Mouse (Mus musculus) embryo, embryonic 11.5 days (tissue): ENCODE results near the gene Zfp984.
"Not testable (repeated sequence)": the region's sequence is repeated elsewhere in the genome, so short reads cannot be mapped to it uniquely, and the experiment has no call there.

ENCODE experiments used
- DNase-seq: peaks from one replicate; pipeline ENCODE4 v3.0.0-alpha.2; 2012; ENCODE audit warnings: low read depth, low spot score

Gene Zfp984

DNA sequence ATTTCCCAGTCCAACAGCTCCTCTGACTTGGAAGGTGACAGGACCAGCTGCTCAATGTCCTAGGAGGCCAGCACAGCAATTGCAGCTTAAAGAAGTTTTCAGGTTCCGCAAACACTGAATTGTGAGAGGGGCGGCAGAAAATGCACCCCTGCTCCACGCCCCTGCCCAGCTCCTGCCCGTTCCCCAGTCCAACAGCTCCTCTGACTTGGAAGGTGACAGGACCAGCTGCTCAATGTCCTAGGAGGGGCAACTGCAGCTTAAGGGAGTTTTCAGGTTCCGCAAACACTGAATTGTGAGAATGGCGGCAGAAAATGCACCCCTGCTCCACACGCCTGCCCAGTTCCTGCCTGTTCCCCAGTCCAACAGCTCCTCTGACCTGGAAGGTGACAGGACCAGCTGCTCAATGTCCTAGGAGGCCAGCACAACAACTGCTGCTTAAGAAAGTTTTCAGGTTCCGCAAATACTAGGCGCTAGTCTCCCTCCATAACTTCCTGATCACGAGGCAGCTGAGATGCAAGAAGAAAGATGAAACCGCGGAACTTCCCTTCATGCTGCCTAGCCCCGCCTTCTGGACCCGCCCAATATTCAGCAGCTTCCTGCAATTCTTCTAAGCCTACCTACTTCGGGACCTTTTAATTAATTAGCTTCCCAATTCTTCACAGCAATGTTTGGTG, at the start of gene Zfp984:
TSS of gene Zfp984 (minus strand) at position 497 of the 674 bp plus-strand sequence.
- not testable (repeated sequence) for DNase-seq

- no peak for DNase-seq
These were observed 41.2 kb upstream of the Zfp984 start for GRCm38 (mm10) chr4:147850776-147851175.

DNA sequence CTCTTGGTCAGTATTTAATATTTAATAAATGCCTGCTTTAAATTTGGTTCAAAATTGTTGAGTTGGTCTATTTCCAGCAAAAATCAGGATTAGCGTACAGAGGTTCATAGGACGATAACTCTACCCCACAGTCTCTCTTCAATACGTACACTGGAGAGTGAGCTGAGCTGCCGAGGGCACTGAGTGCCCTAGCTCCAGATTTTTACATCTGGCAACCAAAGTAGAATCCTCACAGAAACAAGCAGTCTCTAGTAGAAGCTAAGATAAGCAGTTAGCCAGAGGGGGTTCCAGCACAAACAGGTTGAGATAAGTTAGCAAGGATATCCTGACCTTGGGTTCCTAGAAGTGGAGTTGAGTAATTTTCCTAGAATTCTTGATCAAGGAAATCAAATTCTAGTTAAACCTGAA, 39.0 kb upstream of the Zfp984 start:
- DNase-seq: no peak

- DNase-seq: peak; percentile 67
These were observed 38.3 kb upstream of the Zfp984 start, which contains the start of gene Zfp933 for GRCm38 (mm10) chr4:147847614-147848583. Zfp933 (minus strand) TSS chr4:147848366.

DNA sequence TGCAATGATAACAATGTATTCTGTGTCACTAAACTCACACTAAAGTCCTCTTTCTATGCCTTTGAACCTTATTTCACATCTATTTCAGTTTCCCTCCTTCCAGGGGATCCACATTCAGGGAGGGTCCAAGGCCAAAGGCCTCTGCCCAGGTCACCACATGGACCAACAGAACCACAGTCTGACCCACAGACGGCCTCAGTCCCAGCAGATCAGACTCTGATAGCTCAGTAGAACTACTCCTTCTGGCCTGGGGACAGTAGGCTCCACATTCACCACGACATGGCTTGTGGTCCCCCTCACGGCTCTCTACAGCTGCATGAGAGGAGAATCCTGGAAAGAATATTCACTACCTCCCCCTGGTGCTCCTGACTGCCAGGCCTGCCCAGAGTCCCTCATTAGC, 33.3 kb upstream of the Zfp984 start:
- no peak for DNase-seq

GRCm38 (mm10) chr4:147839282-147839681, 29.7 kb upstream of the Zfp984 start:
- not testable (repeated sequence) for DNase-seq

DNA sequence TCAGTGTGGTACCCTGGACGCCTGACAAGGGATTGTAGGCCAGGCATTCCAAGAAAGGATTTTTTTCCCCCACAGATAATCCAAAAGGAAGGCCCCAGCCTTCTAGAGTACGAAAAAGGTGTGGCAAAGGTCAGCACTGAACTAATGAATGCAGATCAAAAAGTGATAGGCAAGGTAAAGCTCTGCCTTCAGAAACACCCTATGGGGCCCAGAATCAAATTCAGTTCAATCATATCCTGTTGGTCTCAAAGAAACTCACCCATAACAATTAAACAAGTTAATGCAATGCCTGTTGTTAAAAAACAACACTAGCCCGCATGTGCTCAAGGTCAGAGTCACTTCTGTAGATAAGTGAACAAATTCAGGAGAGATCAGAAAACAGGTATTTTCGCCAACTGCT, 14.8 kb upstream of the Zfp984 start:
- DNase-seq: no peak

DNA sequence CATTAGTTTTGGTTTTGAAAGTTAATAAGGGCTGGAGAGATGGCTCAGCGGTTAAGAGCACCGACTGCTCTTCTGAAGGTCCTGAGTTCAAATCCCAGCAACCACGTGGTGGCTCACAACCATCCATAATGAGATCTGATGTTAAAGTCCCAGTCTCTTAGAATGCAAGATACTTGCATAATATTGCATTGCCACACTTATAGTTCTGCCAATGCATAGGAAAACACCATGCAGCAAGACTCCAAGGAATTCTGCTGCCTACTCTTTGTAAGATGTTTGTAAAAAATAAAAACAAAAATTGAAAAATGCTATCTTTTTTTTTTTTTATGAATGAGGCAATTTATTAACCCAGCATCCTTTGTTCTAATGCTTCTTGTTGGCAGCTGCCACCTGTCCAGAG, 11.8 kb upstream of the Zfp984 start:
- not testable (repeated sequence) for DNase-seq

DNA sequence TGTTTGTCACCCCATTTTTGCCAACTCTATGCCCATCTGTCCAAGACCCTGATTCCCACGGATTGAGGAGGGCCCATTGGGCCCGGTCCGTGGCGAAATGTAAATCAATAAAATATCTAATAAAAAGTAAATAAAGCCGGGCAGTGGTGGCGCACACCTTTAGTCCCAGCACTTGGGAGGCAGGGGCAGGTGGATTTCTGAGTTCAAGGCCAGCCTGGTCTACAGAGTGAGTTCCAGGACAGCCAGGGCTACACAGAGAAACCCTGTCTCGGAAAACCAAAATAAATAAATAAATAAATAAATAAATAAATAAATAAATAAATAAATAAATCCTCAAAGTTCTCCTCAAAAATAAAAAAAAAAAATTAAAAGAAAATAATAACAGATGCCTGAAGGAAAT, 10.1 kb upstream of the Zfp984 start:
- not testable (repeated sequence) for DNase-seq

DNA sequence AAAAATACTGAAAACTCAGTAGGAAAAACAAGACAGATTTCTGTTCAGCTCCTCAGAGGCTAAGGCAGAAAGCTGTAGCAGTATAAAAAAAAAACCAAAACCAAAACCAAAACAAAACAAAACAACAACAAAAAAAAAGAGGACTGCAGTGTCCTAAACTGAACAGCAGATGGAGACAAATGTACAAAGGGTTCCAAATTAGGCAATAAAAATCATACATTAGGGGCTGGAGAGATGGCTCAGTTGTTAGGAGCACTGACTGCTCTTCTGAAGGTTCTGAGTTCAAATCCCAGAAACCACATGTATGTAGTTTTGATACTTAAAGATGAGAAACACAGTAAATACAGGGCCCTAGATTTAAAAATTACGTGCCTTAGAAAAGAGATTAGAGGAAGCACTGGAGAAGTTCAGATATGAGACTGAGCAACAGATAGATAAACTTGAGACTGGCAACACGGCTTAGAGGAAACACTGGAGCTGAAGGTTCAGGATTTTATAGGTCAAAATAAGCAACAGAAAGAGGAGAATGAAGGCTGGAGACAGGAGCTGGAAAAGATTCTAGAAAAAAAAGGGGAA, 5.1 kb upstream of the Zfp984 start:
- no peak for DNase-seq

DNA sequence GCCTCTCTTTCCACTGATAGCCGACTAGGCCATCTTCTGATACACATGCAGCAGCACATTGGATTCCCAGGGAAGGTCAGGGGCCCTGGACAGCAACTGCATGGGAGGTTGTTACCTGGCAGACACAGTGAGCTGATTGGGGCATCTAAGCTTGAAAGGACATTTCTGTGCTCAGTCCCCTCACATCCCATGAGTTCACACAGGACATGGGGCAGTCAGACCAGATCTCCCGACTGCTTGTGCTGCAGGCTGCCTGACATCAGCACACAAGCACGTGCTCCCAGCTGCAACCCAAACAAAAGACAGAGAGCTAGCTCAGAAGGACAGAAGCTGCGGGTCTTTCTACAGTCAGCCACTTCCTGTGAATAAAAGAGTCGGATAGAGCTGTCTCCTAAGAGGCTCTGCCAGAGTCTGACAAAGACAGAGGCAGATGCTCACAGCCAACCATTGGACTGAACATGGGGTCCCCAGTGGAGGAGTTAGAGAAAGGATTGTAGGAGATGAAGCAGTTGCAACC, 3.7 kb upstream of the Zfp984 start:
- no peak for DNase-seq

GRCm38 (mm10) chr4:147809966-147810304, 347 bp upstream of the Zfp984 start:
- DNase-seq: not testable (repeated sequence)

DNA sequence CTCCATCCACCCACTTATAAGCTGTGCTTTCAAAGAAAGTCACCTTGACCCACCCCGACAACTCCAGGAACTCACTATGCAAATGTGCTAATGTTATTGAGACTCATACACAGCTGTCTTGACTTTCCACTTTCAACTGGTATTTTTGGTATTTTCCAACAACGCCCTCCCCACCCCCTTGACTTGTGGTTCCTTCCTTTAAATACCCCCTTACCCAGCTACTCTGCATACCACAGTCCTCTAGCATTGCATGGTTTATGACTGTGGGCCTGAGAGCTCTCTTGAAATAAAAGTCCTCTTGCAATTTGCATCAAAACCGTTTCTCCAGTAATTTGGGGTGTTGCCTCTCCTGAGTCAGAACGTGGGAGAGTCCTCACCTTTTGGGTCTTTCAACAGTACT, 1.1 kb downstream of the Zfp984 start:
- not testable (repeated sequence) for DNase-seq

DNA sequence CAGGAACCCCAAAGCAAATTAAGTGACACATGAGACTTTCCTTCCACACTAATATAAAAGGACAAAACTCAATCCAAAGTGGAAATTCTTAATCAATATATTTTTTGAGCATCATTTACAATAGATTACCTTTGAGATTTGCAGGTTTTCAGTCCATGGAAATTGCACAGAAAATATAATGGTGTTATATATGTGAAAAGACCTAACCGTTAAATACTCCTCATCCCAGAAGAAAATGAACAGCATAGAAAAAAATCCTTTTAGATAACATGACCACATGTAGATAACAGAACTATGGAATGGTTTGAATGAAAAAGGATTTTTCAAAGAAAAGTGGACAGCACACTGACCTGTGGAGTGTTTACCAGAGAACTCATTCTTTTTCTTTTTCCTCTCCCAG, 14.3 kb downstream of the Zfp984 start:
- not testable (repeated sequence) for DNase-seq

- DNase-seq: not testable (repeated sequence)
These were observed 15.4 kb downstream of the Zfp984 start for GRCm38 (mm10) chr4:147794026-147794665.

- DNase-seq: not testable (repeated sequence)
These were observed 16.1 kb downstream of the Zfp984 start for GRCm38 (mm10) chr4:147793390-147793916.

DNA sequence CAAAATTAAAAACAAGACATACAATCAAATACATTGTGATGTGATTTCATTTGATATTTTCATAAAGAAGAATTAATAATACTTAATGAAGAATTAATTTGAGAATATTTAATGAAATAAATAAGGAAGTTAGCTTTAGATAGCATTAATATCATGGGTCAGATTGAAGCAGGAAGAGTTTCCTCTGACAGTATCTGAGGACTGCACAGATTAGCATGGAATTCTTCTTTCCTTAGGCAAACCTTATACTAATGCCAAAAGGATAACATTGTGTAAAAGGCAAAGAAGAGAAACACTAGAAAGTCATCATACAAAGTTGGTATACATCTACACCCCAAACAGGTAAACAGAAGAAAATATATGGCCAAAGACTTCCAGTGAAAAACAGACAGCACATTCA, 17.9 kb downstream of the Zfp984 start:
- not testable (repeated sequence) for DNase-seq

- DNase-seq: not testable (repeated sequence)
These were observed 63.3 kb downstream of the Zfp984 start for GRCm38 (mm10) chr4:147746255-147746654.

- not testable (repeated sequence) for DNase-seq
These were observed 70.8 kb downstream of the Zfp984 start for GRCm38 (mm10) chr4:147738636-147739369.
